Mouse (Mus musculus) hindbrain, embryonic 16.5 days (tissue): ENCODE data around the gene Sftpd. TPM values are rescaled to one million over a fixed set of nuclear protein-coding genes. Genes with fewer than 3 reads are reported as not detected.

Source experiments
- ATAC-seq: fragments of 200-750 bp; cut with Nextera tagmentation; 2 replicates; pipeline ENCODE4 v1.8.0; 2017; ENCODE audit warnings: moderate TSS enrichment, moderate library complexity
- H3K27ac ChIP-seq: fragments of 300-500 bp; sonication (generic); 2 replicates; pipeline ENCODE4 v1.5.1; 2014; ENCODE audit warnings: low read depth, mild to moderate bottlenecking, control low read depth, low read length, moderate library complexity
- H3K27me3 ChIP-seq: fragments of 300-500 bp; sonication (generic); replicated peaks from 2 replicates; pipeline ENCODE4 v1.6.1; 2014; ENCODE audit warnings: low read length; ENCODE audit not compliant: control insufficient read depth, insufficient read depth
- H3K36me3 ChIP-seq: fragments of 300-500 bp; sonication (generic); 2 replicates; pipeline ENCODE4 v1.6.1; 2014; ENCODE audit warnings: mild to moderate bottlenecking, low read length, moderate library complexity, mixed read lengths; ENCODE audit not compliant: control insufficient read depth, insufficient read depth
- H3K4me1 ChIP-seq: fragments of 300-500 bp; sonication (generic); 2 replicates; pipeline ENCODE4 v1.6.1; 2014; ENCODE audit warnings: low read depth, low read length; ENCODE audit not compliant: control insufficient read depth, insufficient read depth
- H3K4me2 ChIP-seq: fragments of 300-500 bp; sonication (generic); 2 replicates; pipeline ENCODE4 v1.6.1; 2014; ENCODE audit warnings: mild to moderate bottlenecking, low read length, control low read depth, moderate library complexity
- H3K4me3 ChIP-seq: fragments of 300-500 bp; sonication (generic); 2 replicates; pipeline ENCODE4 v1.5.1; 2014; ENCODE audit warnings: mild to moderate bottlenecking, low read length, control low read depth, moderate library complexity
- H3K9ac ChIP-seq: fragments of 300-500 bp; sonication (generic); 2 replicates; pipeline ENCODE4 v1.6.1; 2014; ENCODE audit warnings: low read depth, mild to moderate bottlenecking, control low read depth, low read length, moderate library complexity
- H3K9me3 ChIP-seq: fragments of 300-500 bp; sonication (generic); 2 replicates; pipeline ENCODE4 v1.6.1; 2014; ENCODE audit warnings: mild to moderate bottlenecking, low read length, moderate library complexity; ENCODE audit not compliant: control insufficient read depth
- WGBS: fragments of 180-500 bp; shearing (Covaris S2); extraction: QIAGEN DNeasy Blood & Tissue Kit; methylation state at CpG from one replicate; pipeline ENCODE4 v1.1.7; 2014; 5-methylcytosine and 5-hydroxymethylcytosine counted together
- polyA plus RNA-seq: library from polyadenylated mRNA; unstranded; fragments of >200 nt; fragmentation: Nextera tagmentation; extraction: Ambion mirVana; gene quantifications from 2 replicates; pipeline ENCODE4 v1.2.1, GENCODE M21; 2015

Gene Sftpd
- polyA plus RNA-seq = not detected in 2 replicates

- no peaks in the 10 kb centered on the region for H3K4me1 ChIP-seq
- H3K4me2 ChIP-seq = no peak within 1 kb of the TSS
- H3K4me3 ChIP-seq = no peak within 1 kb of the TSS
- ATAC-seq = no peak
- 81% methylated on average over 4 of the region's 4 CpGs for WGBS
- H3K27ac ChIP-seq = no peak within 1 kb of the TSS
- H3K27me3 ChIP-seq = no peaks in the 10 kb centered on the region
- H3K36me3 ChIP-seq = no peaks in the 10 kb centered on the region
- H3K9me3 ChIP-seq = no peaks in the 10 kb centered on the region
- no peak within 1 kb of the TSS for H3K9ac ChIP-seq
These were observed at the start of gene Sftpd for GRCm38 (mm10) chr14:41185059-41185821. Gene Sftpd, minus strand, starts transcription at chr14:41185149.

GRCm38 (mm10) chr14:41198037-41198730, 13.2 kb upstream of the Sftpd start:
- H3K4me3 ChIP-seq = no peak overlapping the region
- no peaks in the 10 kb centered on the region for H3K9me3 ChIP-seq
- no peak overlapping the region for H3K27ac ChIP-seq
- no peaks in the 10 kb centered on the region for H3K27me3 ChIP-seq
- H3K4me2 ChIP-seq = no peak overlapping the region
- no peaks in the 10 kb centered on the region for H3K36me3 ChIP-seq
- no peak overlapping the region for H3K9ac ChIP-seq
- no peaks in the 10 kb centered on the region for H3K4me1 ChIP-seq
- WGBS = 72% methylated on average over 6 of the region's 6 CpGs
- no peak for ATAC-seq

- H3K4me3 ChIP-seq = no peak overlapping the region
- no peak for ATAC-seq
- no peaks in the 10 kb centered on the region for H3K36me3 ChIP-seq
- H3K27me3 ChIP-seq = no peaks in the 10 kb centered on the region
- H3K27ac ChIP-seq = no peak overlapping the region
- WGBS = 79% methylated on average over 2 of the region's 2 CpGs
- no peak overlapping the region for H3K9ac ChIP-seq
- peaks cover 3% of the 10 kb centered on the region; the same call in 1 of the 2 replicates for H3K9me3 ChIP-seq
- H3K4me1 ChIP-seq = no peaks in the 10 kb centered on the region
- no peak overlapping the region for H3K4me2 ChIP-seq
These were observed 4.5 kb upstream of the Sftpd start for GRCm38 (mm10) chr14:41189496-41189895.

GRCm38 (mm10) chr14:41174802-41175201, 10.1 kb downstream of the Sftpd start:
- Histone ChIP-seq H3K4me3 (no peak overlapping the region), H3K9ac (no peak overlapping the region), H3K36me3 (no peaks in the 10 kb centered on the region), H3K4me1 (no peaks in the 10 kb centered on the region), H3K27ac (no peak overlapping the region), H3K27me3 (no peaks in the 10 kb centered on the region), H3K9me3 (no peaks in the 10 kb centered on the region), H3K4me2 (no peak overlapping the region)
- WGBS = 74% methylated on average over 1 of the region's 1 CpGs
- no peak for ATAC-seq

GRCm38 (mm10) chr14:41170514-41170913, 14.4 kb downstream of the Sftpd start:
- H3K27me3 ChIP-seq = no peaks in the 10 kb centered on the region
- no peak overlapping the region for H3K9ac ChIP-seq
- no peaks in the 10 kb centered on the region for H3K9me3 ChIP-seq
- no peaks in the 10 kb centered on the region for H3K36me3 ChIP-seq
- no peak overlapping the region for H3K27ac ChIP-seq
- H3K4me2 ChIP-seq = no peak overlapping the region
- H3K4me3 ChIP-seq = no peak overlapping the region
- H3K4me1 ChIP-seq = no peaks in the 10 kb centered on the region
- WGBS = 89% methylated on average over 2 of the region's 2 CpGs
- ATAC-seq = no peak

- Histone ChIP-seq H3K4me2 (no peak overlapping the region), H3K9ac (no peak overlapping the region), H3K27ac (no peak overlapping the region), H3K27me3 (no peaks in the 10 kb centered on the region), H3K36me3 (no peaks in the 10 kb centered on the region), H3K4me1 (no peaks in the 10 kb centered on the region), H3K9me3 (no peaks in the 10 kb centered on the region), H3K4me3 (no peak overlapping the region)
- no peak for ATAC-seq
- WGBS = 91% methylated on average over 1 of the region's 1 CpGs
These were observed 16.4 kb downstream of the Sftpd start for GRCm38 (mm10) chr14:41168567-41168966.

GRCm38 (mm10) chr14:41167278-41167677, 17.7 kb downstream of the Sftpd start:
- H3K36me3 ChIP-seq = no peaks in the 10 kb centered on the region
- ATAC-seq = no peak
- no peak overlapping the region for H3K9ac ChIP-seq
- no peak overlapping the region for H3K4me3 ChIP-seq
- 61% methylated on average over 5 of the region's 5 CpGs for WGBS
- H3K27me3 ChIP-seq = no peaks in the 10 kb centered on the region
- H3K4me1 ChIP-seq = no peaks in the 10 kb centered on the region
- H3K4me2 ChIP-seq = no peak overlapping the region
- H3K9me3 ChIP-seq = no peaks in the 10 kb centered on the region
- no peak overlapping the region for H3K27ac ChIP-seq

GRCm38 (mm10) chr14:41162663-41163062, 22.3 kb downstream of the Sftpd start:
- no peak overlapping the region for H3K4me3 ChIP-seq
- no peaks in the 10 kb centered on the region for H3K36me3 ChIP-seq
- no peak overlapping the region for H3K4me2 ChIP-seq
- no peaks in the 10 kb centered on the region for H3K9me3 ChIP-seq
- 28% methylated on average over 2 of the region's 2 CpGs for WGBS
- no peak overlapping the region for H3K27ac ChIP-seq
- H3K4me1 ChIP-seq = no peaks in the 10 kb centered on the region
- no peaks in the 10 kb centered on the region for H3K27me3 ChIP-seq
- H3K9ac ChIP-seq = no peak overlapping the region
- no peak for ATAC-seq

GRCm38 (mm10) chr14:41160743-41161142, 24.2 kb downstream of the Sftpd start:
- no peaks in the 10 kb centered on the region for H3K4me1 ChIP-seq
- no peak overlapping the region for H3K4me3 ChIP-seq
- H3K4me2 ChIP-seq = no peak overlapping the region
- no peaks in the 10 kb centered on the region for H3K27me3 ChIP-seq
- H3K36me3 ChIP-seq = no peaks in the 10 kb centered on the region
- no peak for ATAC-seq
- WGBS = 57% methylated on average over 1 of the region's 1 CpGs
- H3K27ac ChIP-seq = no peak overlapping the region
- H3K9ac ChIP-seq = no peak overlapping the region
- H3K9me3 ChIP-seq = no peaks in the 10 kb centered on the region
